Mouse (Mus musculus): ENCODE measurements around the gene Gucd1.
"Not testable (repeated sequence)": the region's sequence is repeated elsewhere in the genome, so short reads cannot be mapped to it uniquely, and the experiment has no call there.

Gene Gucd1

DNA sequence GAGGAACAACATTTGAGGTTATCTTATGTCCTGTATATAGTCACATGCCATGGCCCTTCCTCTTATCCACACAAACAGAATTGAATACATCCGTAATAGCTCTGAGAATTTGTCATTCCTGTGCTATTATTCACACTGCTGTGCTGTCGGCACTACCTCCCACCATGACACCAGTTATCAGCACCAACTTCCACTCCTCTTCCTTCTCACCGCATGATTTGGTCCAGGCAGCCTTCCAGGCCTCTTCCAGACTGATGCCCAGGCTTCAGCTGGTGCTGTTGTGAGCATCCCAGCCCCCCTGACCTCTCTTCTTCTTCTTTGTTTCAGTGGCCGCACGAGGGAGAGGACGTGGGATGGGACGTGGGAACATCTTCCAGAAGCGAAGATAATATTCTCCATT lies 17.2 kb upstream of the Gucd1 start:
- DNase-seq, result no peak

GRCm38 (mm10) chr10:75534216-75534615 lies 16.4 kb upstream of the Gucd1 start:
- no peak for DNase-seq

DNA sequence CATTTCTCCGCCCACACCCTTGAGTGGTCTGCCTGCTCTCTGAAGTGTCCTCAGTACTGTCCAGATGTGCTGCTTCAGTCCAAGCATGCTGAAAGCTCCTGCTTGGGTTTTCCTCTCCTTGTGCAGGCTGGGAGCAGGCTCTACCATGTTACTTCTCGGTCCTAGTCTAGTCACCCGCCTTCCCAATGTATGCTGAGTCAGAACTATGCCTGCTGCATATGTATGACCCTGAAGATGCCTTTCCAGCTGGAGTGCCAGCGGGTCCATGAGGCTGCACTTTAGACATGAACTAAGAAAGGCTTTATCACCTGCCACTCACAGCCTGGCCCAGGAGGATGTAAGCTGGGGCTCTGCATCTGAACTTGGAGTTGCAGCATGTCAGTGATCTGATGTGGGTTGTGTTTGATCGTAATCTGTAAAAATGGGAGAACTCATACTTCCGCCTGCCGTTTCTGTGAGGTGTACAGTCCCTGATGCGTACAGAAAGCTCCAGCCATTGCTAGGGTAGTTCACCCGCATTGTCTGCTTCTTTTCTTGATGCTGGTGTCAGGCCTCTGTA lies 13.8 kb upstream of the Gucd1 start:
- no peak for DNase-seq

- DNase-seq, result no peak
Observed at GRCm38 (mm10) chr10:75530322-75530721, 12.6 kb upstream of the Gucd1 start.

DNA sequence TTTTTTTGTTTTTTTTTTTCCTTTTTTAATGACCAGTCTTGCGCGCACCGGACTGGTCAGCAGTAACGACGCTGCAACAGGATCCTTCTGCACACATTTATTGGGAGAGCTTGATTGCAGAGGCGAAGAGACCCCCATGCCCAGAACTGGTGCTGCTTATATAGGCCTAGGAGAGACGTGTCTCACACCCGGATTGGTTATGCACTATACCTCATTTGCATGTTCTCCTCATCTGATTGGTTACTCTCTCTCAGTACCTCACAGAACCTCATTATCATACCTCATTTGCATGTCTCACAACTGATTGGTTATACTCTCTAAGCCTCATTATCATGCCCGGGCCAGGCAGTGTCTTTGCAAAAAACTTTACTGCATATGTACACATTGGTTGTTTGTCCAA lies 7.7 kb upstream of the Gucd1 start:
- DNase-seq, result not testable (repeated sequence)

GRCm38 (mm10) chr10:75521643-75522042 lies 3.9 kb upstream of the Gucd1 start:
- no peak for DNase-seq

DNA sequence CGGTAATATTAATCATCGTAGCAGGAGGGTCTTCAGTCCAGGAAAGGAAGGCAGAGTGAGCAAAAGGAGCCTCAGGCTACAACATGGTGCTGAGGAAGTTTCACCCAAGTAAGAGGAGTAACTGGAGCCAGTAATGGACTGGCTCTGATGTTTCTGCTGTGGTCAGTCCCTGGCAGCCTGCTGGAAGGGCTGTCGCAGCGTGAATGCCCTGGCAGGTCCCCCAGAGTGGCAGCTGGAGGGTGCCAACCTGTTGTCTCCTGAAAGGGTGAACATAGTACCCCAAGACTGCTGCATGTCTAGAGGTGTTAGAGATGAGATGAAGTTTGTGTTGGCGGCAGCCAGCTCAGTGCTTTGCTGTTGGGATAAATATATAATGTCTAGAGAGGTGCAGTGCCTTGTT lies 2.8 kb upstream of the Gucd1 start:
- DNase-seq, result no peak

DNA sequence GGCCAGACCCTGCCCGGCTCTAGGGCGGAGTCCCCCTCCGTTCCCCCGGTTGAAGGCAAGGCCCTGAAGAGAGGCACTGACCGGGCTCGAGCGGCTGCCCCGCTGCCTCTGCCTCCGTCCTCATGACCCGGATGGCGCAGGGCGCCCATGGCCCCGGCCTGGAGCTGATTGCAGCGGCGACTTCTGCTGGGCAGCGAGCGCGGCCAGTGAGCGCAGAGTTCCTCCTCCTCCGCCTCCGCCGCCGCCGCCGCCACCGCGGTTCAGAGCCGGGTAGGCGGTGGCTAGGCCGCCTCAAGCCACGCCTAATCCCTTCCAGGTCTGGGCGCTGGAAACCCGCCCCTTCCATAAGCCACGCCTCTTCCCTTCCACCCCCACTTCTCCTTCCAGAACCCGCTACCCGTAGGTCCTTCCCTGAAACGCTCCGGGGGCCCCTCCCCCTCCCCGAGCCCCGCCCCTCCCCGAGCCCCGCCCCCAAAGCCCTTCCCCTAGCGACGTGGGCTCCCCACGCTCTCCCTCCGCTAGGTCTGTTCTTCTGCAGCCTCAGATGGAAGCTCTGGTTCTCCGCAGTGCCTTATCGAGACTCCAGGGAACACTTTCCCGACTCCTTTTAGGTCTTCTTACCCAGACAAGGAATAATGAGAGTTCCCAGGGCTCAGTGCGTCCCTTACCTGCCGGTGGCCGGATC lies 557 bp downstream of the Gucd1 start, which contains the start of gene Snrpd3:
Snrpd3 (plus strand) TSS at position 479 of the 685 bp plus-strand sequence.
- peak; percentile 90 to 94 for DNase-seq

DNA sequence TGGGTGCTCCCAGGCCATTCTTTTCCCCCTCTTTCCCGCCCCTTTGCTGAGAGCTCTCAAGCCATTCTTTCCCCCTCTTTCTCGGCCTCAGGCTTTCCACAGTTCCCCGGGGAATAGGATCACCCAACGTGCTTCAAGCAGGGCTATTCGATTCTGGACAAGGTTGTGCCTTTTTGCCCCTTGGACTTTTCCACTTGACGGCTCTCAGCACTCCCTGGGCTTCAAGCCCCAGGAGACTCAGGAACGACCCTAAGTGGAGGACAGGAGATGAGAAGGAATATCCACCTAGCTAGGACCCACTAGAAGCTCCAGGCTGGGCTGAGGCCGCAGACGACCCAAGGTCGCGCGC lies 1.1 kb downstream of the Gucd1 start:
- no peak for DNase-seq

- no peak for DNase-seq
Observed at GRCm38 (mm10) chr10:75516038-75516723, 1.6 kb downstream of the Gucd1 start.

DNA sequence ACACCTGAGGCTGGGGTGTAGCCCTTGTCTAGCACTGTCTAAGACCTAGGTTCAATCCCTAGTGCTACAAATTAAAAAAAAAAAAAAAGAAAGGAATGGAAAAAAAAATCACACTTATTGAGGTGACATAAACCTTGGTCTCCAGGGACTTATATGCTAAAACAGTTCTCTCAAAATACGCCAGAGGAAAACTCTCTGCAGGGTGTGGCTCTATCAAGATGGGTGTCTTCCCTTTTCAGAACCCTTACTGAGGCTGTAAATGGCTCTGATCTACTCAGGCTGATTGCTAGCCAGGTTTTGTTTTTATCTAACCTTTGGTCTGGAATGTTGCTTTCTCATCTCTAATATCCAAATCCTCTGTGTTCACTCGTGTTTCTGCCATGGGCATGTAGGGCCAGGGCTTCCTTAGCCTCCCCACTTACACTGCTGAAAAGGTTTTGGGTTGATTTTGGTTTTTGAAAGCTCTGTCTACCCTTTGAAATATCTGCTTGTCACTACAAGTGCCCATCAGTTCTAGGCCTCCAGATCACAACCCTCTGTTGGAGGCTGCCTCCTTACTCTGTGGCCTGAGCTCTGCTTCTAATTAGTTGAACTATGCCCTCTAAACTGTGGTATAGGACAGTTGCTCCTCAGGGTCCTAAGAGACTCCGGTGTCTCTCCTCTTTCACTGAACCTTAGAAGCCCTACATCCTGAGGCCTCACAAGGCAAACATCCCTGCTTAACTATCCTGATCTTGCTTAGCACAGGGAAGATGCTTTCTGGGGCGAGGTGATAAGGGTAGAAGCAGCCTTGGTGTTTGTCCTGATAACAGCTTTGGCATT lies 2.3 kb downstream of the Gucd1 start:
- no peak for DNase-seq

DNA sequence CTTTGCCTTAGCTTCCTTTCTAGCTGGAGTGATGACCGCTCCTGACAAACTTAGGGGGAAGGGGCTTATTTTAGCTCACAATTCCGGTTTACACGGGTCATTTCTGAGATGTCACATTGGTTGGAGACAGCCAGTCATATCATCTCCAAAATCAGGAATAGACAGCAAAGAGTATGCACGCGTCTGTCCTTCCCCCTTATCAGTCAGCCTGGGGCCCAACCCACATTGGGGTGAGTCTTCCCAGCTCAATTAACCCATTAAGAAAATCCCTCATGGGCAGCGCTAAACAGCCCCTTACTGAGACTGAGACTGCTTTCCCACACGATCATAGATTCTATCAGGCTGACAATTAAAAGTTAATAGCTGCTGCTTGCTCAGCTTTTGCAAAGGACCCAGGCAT lies 3.4 kb downstream of the Gucd1 start:
- no peak for DNase-seq

GRCm38 (mm10) chr10:75513306-75514067 lies 4.3 kb downstream of the Gucd1 start:
- no peak for DNase-seq

DNA sequence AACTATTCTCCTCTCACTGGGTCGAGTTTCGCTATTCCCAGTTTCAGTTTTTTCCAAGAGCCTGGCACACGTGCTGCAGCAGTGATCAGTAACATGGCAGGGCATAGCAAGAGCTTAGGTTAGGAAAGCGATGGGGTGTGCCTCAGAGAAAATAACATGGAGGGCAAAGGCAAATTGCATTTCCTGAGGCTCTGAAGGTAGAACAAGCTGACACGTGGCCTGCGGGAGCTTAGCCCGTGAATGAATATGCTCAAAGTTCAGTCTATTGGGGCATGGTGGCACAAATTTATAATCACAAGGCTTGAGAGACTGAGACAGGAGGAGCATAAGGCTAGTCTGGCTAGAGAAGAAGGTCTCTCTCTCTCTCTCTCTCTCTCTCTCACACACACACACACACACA lies 5.0 kb downstream of the Gucd1 start:
- no peak for DNase-seq

DNA sequence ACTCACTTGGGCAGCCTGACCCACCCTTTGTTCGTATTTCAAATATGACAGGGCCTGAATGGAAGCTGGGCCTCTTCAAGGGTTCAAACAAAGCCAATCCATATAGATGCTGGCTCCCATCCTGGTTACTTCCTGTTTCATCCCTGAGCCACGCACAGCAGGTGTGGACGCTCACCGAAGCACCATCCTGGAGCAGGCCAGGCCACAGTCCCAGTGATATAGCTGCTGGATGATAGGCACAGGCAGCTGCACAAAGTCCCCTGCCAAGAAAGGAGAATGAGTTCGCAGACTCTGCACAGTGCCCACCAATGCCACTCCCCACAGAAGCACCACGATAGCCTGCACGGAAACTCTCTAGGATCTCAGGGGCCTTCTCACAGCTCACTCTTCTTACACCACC lies 5.9 kb downstream of the Gucd1 start:
- no peak for DNase-seq

- DNase-seq, result no peak
Observed at GRCm38 (mm10) chr10:75511060-75511459, 6.7 kb downstream of the Gucd1 start.

GRCm38 (mm10) chr10:75510446-75510845 lies 7.3 kb downstream of the Gucd1 start:
- DNase-seq, result peak; percentile 71 to 73

- DNase-seq, result not testable (repeated sequence)
Observed at GRCm38 (mm10) chr10:75505928-75506327, 11.8 kb downstream of the Gucd1 start.

DNA sequence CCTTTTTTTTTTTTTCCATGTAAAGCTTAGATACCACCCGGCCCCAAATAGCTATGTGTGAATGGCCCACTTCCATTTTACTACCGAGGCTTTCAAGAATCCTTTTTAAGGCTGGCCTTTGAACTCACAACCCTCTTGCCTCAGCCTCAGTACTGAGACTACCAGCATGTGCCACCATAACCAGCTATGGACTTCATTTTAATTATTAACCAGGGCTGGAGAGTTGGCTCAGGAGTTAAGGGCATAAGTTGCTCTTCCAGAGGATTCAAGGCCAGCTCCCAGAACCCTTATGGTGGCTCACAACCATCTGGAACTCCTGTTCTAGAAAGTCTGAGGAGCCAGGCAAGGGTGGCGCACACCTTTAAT lies 12.7 kb downstream of the Gucd1 start:
- DNase-seq, result no peak

DNA sequence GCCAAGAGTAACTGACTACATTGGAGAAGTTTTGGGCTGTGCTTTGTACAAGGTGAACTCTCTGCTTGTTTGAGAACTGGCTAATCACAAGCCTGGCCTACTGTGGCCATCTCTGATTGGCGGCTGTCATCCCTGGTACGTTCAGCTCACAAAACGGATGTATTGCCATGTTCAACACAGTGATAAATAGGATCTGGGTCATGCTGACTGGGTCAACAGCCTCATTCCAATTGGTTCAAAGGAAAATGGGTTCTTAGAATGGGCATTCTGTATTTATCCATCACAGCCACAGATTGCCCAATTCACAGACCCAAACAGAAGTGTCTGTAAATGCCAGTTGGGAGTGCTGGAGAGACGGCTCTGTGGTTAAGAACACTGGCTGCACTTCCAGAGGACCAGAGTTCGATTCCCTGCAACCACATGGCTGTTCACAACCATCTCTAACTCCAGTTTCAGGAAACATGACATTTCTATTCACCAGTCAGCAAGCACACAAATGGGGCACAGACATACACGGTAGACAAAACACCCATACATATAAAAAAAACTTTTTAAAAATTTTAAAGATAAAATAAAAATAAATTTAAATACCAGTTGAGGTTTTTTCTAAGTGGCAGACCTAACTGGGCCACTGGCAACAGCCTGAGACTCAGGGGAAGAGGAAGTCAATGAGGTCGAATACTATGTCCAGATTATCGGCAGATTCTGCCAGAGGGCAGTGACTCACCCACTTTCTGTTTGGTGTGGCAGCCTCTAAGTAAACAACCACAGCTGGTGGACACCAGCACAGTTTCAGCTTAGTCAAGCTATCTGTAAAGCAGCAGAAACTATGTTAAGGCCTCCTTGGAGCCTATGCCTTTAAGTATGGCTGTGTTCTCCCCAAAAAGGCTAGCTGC lies 13.3 kb downstream of the Gucd1 start:
- no peak for DNase-seq

- DNase-seq, result no peak
Observed at GRCm38 (mm10) chr10:75503692-75504091, 14.1 kb downstream of the Gucd1 start.

DNA sequence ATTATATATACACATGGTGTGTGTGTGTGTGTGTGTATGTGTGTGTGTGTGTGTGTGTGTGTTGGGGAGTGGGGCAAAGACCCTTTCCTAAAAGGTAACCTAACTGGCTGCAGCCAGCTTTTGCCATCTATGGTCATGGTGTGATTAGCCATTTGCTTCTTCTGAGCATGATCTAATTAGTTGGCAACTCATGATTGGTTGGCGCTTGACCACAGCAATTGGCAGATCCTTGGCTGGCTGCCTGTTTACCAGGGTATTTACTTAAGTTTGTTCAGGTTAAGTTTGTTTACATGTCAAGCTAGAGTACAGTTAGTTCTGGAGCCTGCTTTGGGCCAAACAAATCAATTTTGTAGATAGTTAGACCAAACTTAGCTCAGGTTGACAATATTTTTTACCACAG lies 16.1 kb downstream of the Gucd1 start:
- DNase-seq, result no peak

All from cerebellum, adult 18-20 months (tissue).